Mouse (Mus musculus) T-cell, adult 66 days (primary cell): Measurements from ENCODE around the gene Lst1. TPM values are rescaled to one million over a fixed set of nuclear protein-coding genes. Genes with fewer than 3 reads are reported as not detected.

Experiments used
- total RNA-seq, 2 experiments: library from RNA; stranded (reverse); gene quantifications; 3 replicates in 1 of 2; 4 replicates in 1 of 2; pipeline ENCODE4 v1.2.4; 2023

The Lst1 gene
- 1 to 10 TPM; 4.5 to 8.7 TPM for total RNA-seq

DNA sequence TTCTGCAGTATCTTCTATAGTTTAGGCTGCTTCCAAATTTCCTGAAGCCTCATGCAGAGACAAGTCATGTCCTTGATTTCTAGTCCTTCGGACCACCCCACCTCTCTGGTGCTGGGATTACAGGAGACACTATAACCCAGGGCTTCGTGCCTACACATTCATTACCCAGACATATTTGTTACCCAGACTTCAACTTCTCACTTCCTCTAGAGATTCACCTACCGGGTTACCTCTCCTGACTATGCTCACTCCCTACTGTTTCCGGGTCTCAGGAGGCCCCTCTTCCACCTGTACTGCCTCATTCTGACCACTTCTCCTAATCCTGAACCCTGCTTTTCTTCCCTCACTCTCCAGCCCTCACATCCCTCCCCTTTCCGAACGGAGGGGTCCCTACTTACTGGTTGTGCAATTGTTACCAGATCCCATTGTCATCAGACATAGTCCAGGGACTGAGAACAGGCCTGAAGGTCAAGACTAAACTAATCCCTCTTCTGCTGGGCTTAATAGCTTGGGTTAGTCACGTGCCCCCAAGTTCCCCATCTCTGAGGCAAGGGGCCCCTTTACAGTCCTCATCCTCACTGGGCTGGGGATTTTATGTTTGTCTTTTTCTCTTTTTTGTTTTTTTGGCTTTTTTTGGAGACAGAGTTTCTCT lies at the start of gene Lst1:
Gene Lst1, minus strand, starts transcription at position 481 of the 652 bp plus-strand sequence.

DNA sequence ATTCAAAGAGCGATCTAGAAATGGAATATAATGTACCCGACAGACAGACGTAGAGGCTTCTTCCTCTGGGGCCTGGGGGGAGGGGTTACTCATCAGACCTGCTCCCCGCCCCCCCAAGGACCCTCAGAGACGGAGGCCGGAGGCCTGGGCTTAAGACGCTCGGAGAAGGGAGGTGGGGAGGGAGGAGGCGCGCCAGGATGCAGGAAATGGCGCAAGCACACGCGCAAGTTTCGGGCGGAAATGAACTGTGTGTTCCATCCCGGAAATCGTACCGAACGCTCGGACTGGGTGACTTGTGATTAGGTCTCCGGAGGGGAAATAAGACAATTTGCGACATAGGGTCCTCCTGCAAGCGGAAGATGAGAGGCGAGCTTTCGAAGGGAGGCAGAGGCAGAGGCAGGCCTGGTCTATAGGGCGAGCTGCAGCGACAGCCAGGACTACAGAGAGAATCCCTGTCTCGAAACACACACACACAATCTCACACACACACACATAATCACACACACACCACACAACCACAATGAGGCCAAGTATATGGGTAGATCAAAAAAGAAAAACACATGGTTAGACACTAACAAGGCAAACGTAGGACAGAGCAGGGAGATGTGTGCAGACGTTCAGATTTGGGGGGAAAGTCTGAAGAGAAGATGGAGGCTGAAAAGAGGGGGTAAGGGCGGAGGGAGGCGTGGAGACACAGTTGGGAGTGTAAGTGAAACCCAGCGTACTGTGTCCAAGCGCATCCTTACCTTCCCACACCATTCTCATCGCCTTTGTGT lies 47.6 kb upstream of the Lst1 start, which contains the start of gene Nfkbil1:
Gene Nfkbil1, minus strand, starts transcription at position 179 of the 776 bp plus-strand sequence.

DNA sequence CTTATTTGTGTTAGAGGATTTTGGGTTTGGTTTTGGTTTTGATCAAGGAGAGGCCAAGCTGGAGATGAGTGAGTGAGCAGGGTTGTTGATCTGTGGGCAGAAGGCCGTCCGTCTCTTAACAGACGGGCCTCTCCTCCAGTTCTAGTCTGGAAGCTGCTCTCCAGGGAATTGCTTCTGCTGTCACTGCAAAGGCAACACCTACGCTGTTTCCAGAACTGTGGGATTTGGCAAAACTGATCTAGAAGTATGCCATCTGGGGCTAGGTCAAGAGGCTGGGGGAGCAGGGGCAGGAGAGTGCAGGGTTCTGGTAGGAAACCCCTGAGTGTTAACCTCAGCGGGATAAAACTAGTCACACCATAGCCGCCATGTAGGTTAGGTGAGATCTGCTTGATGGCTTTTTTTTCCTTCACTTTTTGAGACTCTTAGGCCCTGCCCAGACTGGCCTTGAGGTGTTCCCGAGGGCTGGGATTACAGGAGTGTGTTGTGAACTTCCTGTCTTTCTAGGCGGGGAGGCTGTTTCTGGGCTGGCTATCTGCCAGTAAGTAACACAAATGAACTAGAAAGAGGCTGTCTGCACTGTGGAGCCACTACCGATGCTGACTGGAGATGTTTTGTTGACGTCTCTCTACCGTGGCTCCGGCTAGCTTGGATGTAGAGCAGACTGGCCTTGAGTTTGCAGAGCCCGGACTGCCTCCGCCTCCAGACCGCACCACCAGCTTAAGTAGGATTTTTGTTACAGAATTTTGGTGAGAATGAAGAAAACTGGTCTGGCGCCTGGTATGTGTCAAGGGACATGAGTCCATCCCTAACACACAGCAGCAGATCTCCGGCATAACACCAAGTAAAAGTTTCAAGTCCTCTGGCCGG lies 45.1 kb upstream of the Lst1 start, which contains the start of gene Atp6v1g2:
Gene Atp6v1g2, plus strand, starts transcription at position 547 of the 867 bp plus-strand sequence.

DNA sequence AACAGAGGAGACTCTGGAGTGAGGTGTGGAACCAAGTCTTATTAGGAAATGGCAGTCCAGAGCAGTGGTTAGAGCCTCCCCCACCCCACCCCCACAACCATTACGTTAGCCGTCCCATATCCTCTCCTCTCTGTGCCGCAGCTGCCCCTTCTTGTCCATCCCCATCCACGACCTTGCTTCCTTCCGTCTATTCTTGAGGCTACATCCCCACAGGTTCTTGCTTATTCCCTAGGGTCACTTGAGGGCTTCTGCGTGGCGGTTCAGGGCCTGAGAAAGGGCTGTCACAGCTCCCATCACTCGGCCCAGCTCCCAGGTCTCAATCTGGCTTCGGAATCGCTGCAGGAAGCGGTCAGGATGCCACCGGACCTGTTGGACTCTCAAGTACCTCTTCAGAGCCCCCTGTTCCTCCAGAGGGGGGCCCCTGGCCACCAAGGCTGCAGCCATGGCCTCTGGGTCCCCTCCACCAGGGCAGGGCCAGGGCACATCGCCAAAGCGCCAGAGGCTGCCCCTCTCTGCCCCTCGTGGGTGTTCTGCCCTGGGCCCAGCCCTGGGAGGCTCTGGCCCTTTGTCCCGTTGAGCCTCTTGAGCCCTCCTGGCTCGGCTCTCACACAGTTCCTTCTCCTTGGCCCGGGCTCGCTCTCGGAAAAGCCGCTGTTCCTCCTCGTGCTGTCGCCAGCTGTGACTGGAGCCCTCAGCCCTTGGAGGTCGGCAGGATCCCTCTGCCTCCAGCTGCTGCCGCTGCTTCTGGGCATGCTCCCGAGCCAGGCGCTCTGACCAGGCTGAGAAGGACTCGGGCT lies 32.1 kb upstream of the Lst1 start, which contains the start of gene Gm16181:
Gene Gm16181, plus strand, starts transcription at position 679 of the 797 bp plus-strand sequence.

DNA sequence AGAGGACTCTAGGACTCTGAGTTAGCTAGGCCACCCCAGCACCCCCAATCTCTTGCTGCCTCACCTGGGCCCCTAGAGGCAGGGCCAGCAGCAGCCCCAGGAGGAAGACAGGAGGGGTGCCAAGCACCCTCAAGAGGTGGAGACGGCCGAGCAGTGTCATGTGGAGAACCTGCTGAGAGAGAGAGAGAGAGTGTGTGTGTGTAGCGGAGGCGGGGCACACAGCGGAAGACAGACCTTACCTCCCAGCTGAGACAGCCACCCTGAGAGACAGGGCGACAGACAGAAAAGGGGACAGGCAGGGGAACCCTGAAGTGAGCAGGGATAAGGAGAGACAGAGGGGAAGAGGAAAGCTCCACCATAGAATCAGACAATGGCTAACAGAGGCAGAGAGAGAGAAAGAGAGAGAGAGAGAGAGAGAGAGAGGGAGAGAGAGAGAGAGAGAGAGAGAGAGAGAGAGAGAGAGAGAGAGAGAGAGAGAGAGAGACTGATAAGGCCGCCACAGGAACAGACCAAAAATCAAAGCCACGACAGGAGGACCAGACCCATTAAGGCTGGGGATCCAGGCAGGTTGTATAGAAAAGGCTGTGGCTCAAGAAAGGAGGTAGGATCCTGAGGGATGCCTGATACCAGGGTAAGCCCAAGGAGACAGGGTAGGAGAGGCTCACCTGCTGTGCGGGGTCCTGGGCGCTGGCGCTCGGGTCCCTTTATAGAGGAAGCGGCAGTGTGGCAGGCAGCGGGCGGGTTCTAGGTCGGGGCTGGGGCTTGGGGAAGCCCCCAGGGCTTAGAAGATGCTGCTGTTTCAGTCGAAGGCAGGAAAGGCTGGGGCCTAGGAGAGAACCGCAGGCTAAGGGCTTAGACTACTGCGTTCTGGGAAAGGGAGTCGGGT lies 16.5 kb upstream of the Lst1 start, which contains the start of gene Lta:
Gene Lta, minus strand, starts transcription at position 858 of the 886 bp plus-strand sequence.

DNA sequence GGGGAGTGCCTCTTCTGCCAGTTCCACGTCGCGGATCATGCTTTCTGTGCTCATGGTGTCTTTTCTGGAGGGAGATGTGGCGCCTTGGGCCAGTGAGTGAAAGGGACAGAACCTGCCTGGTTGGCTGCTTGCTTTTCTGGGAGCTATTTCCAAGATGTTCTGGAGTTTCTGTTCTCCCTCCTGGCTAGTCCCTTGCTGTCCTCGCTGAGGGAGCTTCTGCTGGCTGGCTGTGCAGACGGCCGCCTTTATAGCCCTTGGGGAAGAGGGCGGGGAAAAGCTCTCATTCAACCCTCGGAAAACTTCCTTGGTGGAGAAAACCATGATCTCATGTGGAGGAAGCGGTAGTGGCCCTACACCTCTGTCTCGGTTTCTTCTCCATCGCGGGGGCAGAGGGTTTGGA lies 13.5 kb upstream of the Lst1 start, which contains the start of gene Tnf:
Gene Tnf, minus strand, starts transcription at position 221 of the 400 bp plus-strand sequence.

DNA sequence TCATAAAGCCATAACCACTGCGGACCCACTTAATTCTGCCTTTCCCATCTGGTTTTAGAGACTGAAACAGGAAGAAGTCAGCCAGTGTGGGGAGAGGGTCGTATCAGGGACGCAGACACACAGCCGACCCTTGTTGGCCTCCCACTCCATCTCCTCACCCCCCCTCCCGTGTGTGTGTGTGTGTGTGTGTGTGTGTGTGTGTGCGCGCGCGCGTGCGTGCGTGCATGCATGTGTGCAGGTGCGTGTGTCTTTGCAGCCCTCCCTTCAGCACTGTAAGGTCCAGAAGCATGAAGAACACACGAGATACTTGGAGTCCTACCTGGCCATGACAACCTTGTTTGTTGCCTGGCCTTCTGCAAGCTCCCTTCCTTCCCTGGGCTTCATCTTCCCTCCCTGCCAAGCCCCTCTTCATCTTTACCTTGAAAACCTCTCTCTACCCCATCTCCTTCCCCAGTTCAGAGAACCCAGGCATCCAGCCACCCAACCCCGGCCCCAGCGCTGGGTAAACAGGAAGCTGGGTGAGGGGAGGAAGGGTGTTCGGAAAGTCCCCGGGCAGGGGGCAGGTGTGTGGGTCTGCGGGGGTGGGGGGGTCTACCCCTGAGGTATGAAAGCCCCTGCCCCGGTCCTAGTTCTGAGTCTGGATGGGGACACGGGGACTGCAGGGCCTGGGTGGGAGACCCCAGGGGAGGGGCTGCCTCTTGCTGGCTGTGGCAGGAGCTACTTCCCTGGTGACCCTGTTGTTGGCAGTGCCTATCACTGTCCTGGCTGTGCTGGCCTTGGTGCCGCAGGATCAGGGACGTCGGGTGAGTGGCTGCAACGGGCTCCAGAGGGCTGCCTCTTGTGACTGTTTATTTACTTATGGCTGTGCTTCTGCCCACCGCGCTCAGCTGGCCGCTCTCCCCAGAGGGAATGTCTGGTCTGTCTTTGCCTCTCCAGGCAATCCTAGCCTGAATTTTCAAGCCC lies 5.9 kb upstream of the Lst1 start, which contains the start of gene Ltb:
Gene Ltb, plus strand, starts transcription at position 559 of the 963 bp plus-strand sequence.

DNA sequence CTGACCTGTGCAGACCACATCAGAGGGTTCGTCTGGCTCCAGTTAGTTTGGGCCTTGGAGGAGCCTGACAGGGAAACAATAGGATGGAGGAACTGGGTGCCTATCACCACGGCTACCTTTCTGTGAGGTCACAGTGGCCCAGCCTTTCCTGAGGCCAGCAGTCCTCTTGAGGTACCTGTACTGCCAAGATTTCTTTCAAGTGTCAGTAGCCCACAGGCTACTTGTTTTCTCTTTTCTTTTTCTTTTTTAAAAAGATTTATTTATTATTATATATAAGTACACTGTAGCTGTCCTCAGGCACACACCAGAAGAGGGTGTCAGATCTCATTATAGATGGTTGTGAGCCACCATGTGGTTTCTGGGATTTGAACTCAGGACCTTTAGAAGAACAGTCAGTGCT lies 12.3 kb downstream of the Lst1 start, which contains the start of gene Aif1:
Gene Aif1, minus strand, starts transcription at position 101 of the 400 bp plus-strand sequence.

DNA sequence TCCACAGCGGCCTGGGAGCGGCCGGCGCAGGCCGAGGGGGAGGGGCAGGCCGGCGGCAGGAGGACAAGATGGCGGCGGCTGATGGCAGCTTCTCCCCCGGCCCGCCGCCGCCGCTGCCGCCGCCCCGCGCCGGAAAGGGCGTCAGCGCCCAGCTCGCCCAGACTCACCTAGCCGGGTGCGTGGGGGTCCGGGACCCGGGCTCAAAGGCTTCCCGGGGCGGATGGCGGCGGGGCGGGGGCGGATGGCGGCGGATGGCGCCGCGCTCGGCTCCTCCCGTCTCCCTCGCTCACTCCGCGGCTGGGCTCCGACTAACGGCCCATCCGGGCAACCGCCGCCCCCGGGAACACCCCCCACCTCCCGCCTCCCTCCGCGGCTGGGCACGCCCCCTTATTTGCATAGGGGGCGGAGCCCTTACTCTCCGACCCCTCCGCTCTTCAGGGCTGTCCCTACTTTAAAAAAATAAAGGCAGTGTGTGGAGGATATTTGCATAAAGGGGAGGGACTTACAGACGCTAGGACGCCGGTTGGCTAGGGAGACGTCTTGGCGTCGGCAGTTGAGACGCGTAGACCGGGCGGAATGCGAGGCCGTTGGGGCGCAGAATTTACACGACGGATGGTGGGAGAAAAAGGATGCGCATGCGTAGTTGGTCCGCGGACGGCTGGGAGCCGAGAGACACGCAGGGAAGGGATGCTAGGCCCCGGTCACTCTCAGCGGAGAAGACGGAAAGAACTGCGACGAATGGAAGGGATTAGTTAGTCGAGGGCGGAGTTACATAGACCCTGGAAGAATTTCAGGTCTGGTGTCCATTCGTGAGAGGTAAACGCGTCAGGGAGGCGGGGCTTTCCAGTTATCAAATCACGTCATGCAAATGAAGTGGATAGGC lies 23.4 kb downstream of the Lst1 start, which contains the start of gene Prrc2a:
Gene Prrc2a, minus strand, starts transcription at position 330 of the 883 bp plus-strand sequence.

Other genes starting within 250 kb of the Lst1 start
- gene Hspa1b, start 229.2 kb downstream of the Lst1 start, total RNA-seq, result 10 to 100 TPM; 10.4 to 11.9 TPM
- not detected for gene Gm20481, start 218.5 kb downstream of the Lst1 start, total RNA-seq
- 1 to 10 TPM; 3.2 to 3.6 TPM for gene Hspa1a, start 216.3 kb downstream of the Lst1 start, total RNA-seq
- gene Hspa1l, start 215.7 kb downstream of the Lst1 start, total RNA-seq, result not detected
- gene Lsm2, start 206.6 kb downstream of the Lst1 start, total RNA-seq, result 10 to 100 TPM; 31.7 to 37.8 TPM
- gene Vars, start 187.5 kb downstream of the Lst1 start, total RNA-seq, result 100 to 1,000 TPM; 113 to 115 TPM
- gene Vwa7, start 171.9 kb downstream of the Lst1 start, total RNA-seq, result under 1 TPM; 0.47 to 0.52 TPM
- gene Sapcd1, start 160.4 kb downstream of the Lst1 start, total RNA-seq, result 1 to 10 TPM in 1 of 2 experiments, not detected in 1; 2.3 TPM
- gene Msh5, start 141.7 kb downstream of the Lst1 start, total RNA-seq, result 1 to 10 TPM; 2.0 to 3.3 TPM
- gene Clic1, start 138.5 kb downstream of the Lst1 start, total RNA-seq, result 100 to 1,000 TPM; 161 to 180 TPM
- gene Ddah2, start 129.4 kb downstream of the Lst1 start, total RNA-seq, result 1 to 10 TPM in 1 of 2 experiments, under 1 TPM in 1; 0.86 to 4.1 TPM
- gene Ly6g6c, start 123.1 kb downstream of the Lst1 start, total RNA-seq, result not detected
- not detected for gene Mpig6b, start 122.3 kb downstream of the Lst1 start, total RNA-seq
- gene Ly6g6e, start 111.5 kb downstream of the Lst1 start, total RNA-seq, result not detected
- gene Ly6g6d, start 110.4 kb downstream of the Lst1 start, total RNA-seq, result not detected
- not detected for gene Ly6g6f, start 102.8 kb downstream of the Lst1 start, total RNA-seq
- gene Abhd16a, start 99.2 kb downstream of the Lst1 start, total RNA-seq, result 10 to 100 TPM; 73.4 to 81.3 TPM
- not detected for gene Ly6g5c, start 80.2 kb downstream of the Lst1 start, total RNA-seq
- gene Ly6g5b, start 73.0 kb downstream of the Lst1 start, total RNA-seq, result 1 to 10 TPM; 2.7 to 5.4 TPM
- 10 to 100 TPM; 33.5 to 34.9 TPM for gene Gpank1, start 67.0 kb downstream of the Lst1 start, total RNA-seq
- 100 to 1,000 TPM; 152 to 162 TPM for gene Csnk2b, start 66.4 kb downstream of the Lst1 start, total RNA-seq
- 10 to 100 TPM; 26.0 to 26.8 TPM for gene D17H6S53E, start 62.1 kb downstream of the Lst1 start, total RNA-seq
- 1 to 10 TPM in 1 of 2 experiments, under 1 TPM in 1; 0.55 to 1.7 TPM for gene Apom, start 56.4 kb downstream of the Lst1 start, total RNA-seq
- gene Bag6, start 53.3 kb downstream of the Lst1 start, total RNA-seq, result 100 to 1,000 TPM; 403 to 408 TPM
- gene Prrc2a, start 23.5 kb downstream of the Lst1 start, total RNA-seq, result 100 to 1,000 TPM; 299 to 313 TPM
- 1 to 10 TPM; 1.2 to 2.0 TPM for gene Aif1, start 12.4 kb downstream of the Lst1 start, total RNA-seq
- 100 to 1,000 TPM; 598 to 633 TPM for gene Ltb, start 6.0 kb upstream of the Lst1 start, total RNA-seq
- 10 to 100 TPM; 17.7 to 18.6 TPM for gene Tnf, start 13.6 kb upstream of the Lst1 start, total RNA-seq
- gene Lta, start 16.9 kb upstream of the Lst1 start, total RNA-seq, result 10 to 100 TPM; 14.1 to 17.3 TPM
- gene Gm16181, start 32.4 kb upstream of the Lst1 start, total RNA-seq, result not detected
- 1 to 10 TPM; 2.8 to 3.1 TPM for gene Atp6v1g2, start 45.2 kb upstream of the Lst1 start, total RNA-seq
- gene Nfkbil1, start 47.4 kb upstream of the Lst1 start, total RNA-seq, result 10 to 100 TPM; 15.8 to 16.0 TPM
- gene Ddx39b, start 53.3 kb upstream of the Lst1 start, total RNA-seq, result 100 to 1,000 TPM; 432 to 439 TPM
- 1,000 to 10,000 TPM; 2,662 to 2,726 TPM for gene H2-D1, start 74.3 kb upstream of the Lst1 start, total RNA-seq
- gene H2-Q1, start 132.0 kb upstream of the Lst1 start, total RNA-seq, result 10 to 100 TPM; 17.9 to 23.8 TPM
- gene H2-Q2, start 153.8 kb upstream of the Lst1 start, total RNA-seq, result 10 to 100 TPM; 13.7 to 17.0 TPM
- 100 to 1,000 TPM; 534 to 564 TPM for gene H2-Q4, start 191.2 kb upstream of the Lst1 start, total RNA-seq
- 100 to 1,000 TPM; 203 to 218 TPM for gene H2-Q6, start 236.4 kb upstream of the Lst1 start, total RNA-seq